Mouse (Mus musculus) bone marrow, adult 2 months (tissue): ENCODE data around the gene Ptpn11. TPM values are rescaled to one million over a fixed set of nuclear protein-coding genes. Genes with fewer than 3 reads are reported as not detected.

Experiments used
- H3K27ac ChIP-seq: fragments of 200-500 bp; 2 replicates; pipeline ENCODE4 v1.5.1; 2012; ENCODE audit warnings: low read depth, mild to moderate bottlenecking, control low read depth, inconsistent platforms, low read length; ENCODE audit not compliant: control insufficient read depth, poor library complexity, insufficient read depth
- H3K4me1 ChIP-seq: fragments of 200-500 bp; 2 replicates; pipeline ENCODE4 v1.6.1; 2011; ENCODE audit warnings: low read length; ENCODE audit not compliant: control insufficient read depth, insufficient read depth
- H3K4me3 ChIP-seq: fragments of 200-500 bp; replicated peaks from 2 replicates; pipeline ENCODE3; 2011; ENCODE audit warnings: mild to moderate bottlenecking, low read depth, low read length, control low read depth; ENCODE audit not compliant: control insufficient read depth
- CTCF ChIP-seq: fragments of 200-500 bp; IDR thresholded peaks from 2 replicates; pipeline ENCODE4 v1.5.1; 2011; ENCODE audit warnings: low read length, control low read depth; ENCODE audit not compliant: control insufficient read depth, insufficient read depth
- POLR2A ChIP-seq: fragments of 200-500 bp; IDR thresholded peaks from 2 replicates; pipeline ENCODE4 v1.6.1; 2011; ENCODE audit warnings: low read depth, mild to moderate bottlenecking, control low read depth, low read length, borderline replicate concordance; ENCODE audit not compliant: control insufficient read depth
- WGBS: fragments of 180-500 bp; shearing (Covaris S2); methylation state at CpG from one replicate; pipeline ENCODE4 v1.1.7; 2018; 5-methylcytosine and 5-hydroxymethylcytosine counted together
- polyA plus RNA-seq: library from polyadenylated mRNA; stranded (reverse); fragments of >200 nt; gene quantifications from 2 replicates; pipeline ENCODE4 v1.2.4, GENCODE M21; 2011; ENCODE audit warnings: low replicate concordance; ENCODE audit not compliant: missing spikeins, insufficient read depth, insufficient read length

Gene Ptpn11
- polyA plus RNA-seq, 1 experiment = 33.3 TPM

DNA sequence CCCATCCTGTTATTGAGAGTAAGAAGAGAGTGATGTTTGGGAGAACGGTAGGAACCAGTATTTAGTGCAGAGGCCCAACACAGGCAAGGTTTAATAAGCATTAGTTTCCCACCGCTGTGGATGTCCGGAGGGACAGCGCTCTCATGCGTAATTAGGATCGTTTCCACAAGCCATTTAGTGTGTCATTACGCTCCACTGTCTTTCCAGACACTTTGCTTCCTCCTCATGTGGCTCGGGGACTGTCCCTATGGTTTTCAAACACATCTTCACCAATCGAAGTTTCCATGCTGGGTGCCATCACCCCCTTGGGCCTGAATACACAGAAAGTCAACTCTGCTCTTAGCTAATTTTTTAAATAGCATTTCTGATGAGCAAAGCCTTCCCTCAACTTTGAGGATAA lies 7.9 kb downstream of the Ptpn11 start:
- no peak for TF ChIP-seq POLR2A
- no peak for TF ChIP-seq CTCF
- Histone ChIP-seq H3K4me1 (peaks cover 2% of the 10 kb centered on the region; the same call in 1 of the 2 replicates), H3K4me3 (no peak overlapping the region), H3K27ac (no peak overlapping the region)
- WGBS = 85% methylated on average over 9 of the region's 9 CpGs

GRCm38 (mm10) chr5:121179077-121179857 lies 11.9 kb downstream of the Ptpn11 start:
- TF ChIP-seq POLR2A = no peak
- no peak for TF ChIP-seq CTCF
- WGBS = 79% methylated on average over 9 of the region's 9 CpGs
- Histone ChIP-seq H3K4me1 (no peaks in the 10 kb centered on the region), H3K27ac (no peak overlapping the region), H3K4me3 (no peak overlapping the region)

DNA sequence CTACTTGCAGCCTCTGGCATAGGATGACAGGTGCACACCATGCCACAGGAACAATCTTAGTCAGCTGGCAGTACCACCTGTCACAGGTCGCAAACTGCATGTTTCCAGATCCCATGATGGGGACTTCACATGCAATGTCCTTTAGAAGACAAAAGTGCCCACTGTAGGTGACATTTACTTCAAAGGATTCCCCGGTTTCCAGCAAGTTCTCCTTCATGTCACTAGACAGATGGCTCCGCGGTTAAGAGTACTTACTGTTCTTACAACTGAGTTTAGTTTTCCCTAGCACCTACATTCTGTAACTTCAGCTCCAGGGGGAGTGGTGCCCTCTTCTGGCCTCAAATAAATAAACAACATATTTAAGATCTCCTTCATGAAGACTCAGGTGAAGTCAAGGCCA lies 18.4 kb downstream of the Ptpn11 start:
- no peak for TF ChIP-seq CTCF
- TF ChIP-seq POLR2A = no peak
- H3K4me3 ChIP-seq = no peak overlapping the region
- no peak overlapping the region for H3K27ac ChIP-seq
- 70% methylated on average over 4 of the region's 4 CpGs for WGBS
- H3K4me1 ChIP-seq = no peaks in the 10 kb centered on the region

- WGBS = 86% methylated on average over 2 of the region's 2 CpGs
- Histone ChIP-seq H3K27ac (no peak overlapping the region), H3K4me1 (no peaks in the 10 kb centered on the region), H3K4me3 (no peak overlapping the region)
- TF ChIP-seq POLR2A (no peak), CTCF (no peak)
These were observed 21.6 kb downstream of the Ptpn11 start for GRCm38 (mm10) chr5:121169588-121169987.

- no peak for TF ChIP-seq CTCF
- TF ChIP-seq POLR2A = no peak
- Histone ChIP-seq H3K4me3 (no peak overlapping the region), H3K4me1 (no peaks in the 10 kb centered on the region), H3K27ac (no peak overlapping the region)
- whole genome bisulfite sequencing = 90% methylated on average over 6 of the region's 6 CpGs
These were observed 24.3 kb downstream of the Ptpn11 start for GRCm38 (mm10) chr5:121166884-121167283.

DNA sequence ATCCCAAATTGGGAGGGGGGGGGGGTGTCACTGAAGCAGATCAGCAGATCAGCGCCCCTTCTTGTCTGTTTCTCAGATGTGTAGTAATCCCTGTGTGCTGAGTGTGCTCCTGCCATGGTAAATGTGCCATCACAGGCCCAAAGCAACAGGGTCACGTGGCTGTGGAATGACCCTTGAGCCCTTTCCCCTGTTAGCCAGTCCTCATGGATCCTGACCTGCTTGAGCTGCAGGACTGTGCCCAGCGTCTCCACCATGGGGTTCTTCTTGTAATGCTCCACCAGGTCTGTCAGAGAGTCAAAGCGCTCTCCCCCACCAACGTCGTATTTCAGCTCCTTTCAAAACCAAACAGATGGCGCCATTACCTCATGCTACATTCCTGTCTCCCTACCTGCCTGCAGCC lies 28.3 kb downstream of the Ptpn11 start:
- H3K4me1 ChIP-seq = no peaks in the 10 kb centered on the region; the same call in 1 of the 2 replicates
- TF ChIP-seq POLR2A (no peak), CTCF (no peak)
- 91% methylated on average over 7 of the region's 7 CpGs for WGBS
- H3K27ac ChIP-seq = no peak overlapping the region
- no peak overlapping the region for H3K4me3 ChIP-seq

- Histone ChIP-seq H3K4me1 (no peaks in the 10 kb centered on the region; the same call in 1 of the 2 replicates), H3K27ac (no peak overlapping the region), H3K4me3 (no peak overlapping the region)
- 97% methylated on average over 5 of the region's 5 CpGs for WGBS
- TF ChIP-seq POLR2A (no peak), CTCF (no peak)
These were observed 28.9 kb downstream of the Ptpn11 start for GRCm38 (mm10) chr5:121162285-121162684.

DNA sequence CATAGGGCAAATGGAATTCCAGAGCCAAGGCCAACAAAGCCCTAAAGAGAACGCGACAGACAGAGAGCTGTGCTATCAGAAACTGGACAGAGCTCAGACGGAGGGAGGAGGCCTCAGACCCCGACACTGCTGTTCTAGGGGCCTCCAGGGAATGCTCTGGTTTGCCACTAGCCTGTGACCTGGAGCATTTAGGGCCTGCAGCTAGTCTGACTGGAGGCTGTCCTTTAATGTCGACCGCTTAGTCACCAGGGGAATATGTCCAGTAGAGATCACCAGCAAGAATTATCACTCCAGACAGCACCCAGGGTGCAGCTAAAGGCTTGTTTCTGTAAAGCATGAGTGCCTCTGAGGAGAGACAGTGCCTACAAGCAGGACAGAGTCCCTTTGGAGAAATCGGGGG lies 32.2 kb downstream of the Ptpn11 start:
- TF ChIP-seq POLR2A (no peak), CTCF (no peak)
- no peaks in the 10 kb centered on the region; the same call in 1 of the 2 replicates for H3K4me1 ChIP-seq
- H3K4me3 ChIP-seq = no peak overlapping the region
- WGBS = 92% methylated on average over 7 of the region's 7 CpGs
- H3K27ac ChIP-seq = no peak overlapping the region
